Mouse (Mus musculus): Measurements from ENCODE around the gene Rhpn2.

- TF ChIP-seq CTCF (conservative IDR thresholded peaks at IDR 0.05; ENCODE audit: insufficient read depth, insufficient read length, low read depth, low read length), result no peak
- no peak for TF ChIP-seq POLR2A (IDR thresholded peaks at IDR 0.05; ENCODE audit: low read depth, low read length)
Observed at GRCm38 (mm10) chr7:35362253-35362652, 28.3 kb downstream of the Rhpn2 start.

All from kidney, adult 2 months (tissue).